Mouse (Mus musculus) ES-E14 (cell line): ENCODE data around the gene Fam57a. TPM values are rescaled to one million over a fixed set of nuclear protein-coding genes. Genes with fewer than 3 reads are reported as not detected.

ENCODE experiments used
- DNase-seq: peaks from one replicate; pipeline ENCODE4 v3.0.0-alpha.2; 2013; ENCODE audit warnings: low read depth, low spot score
- H3K27ac ChIP-seq: 2 replicates; pipeline ENCODE4 v1.5.1; 2012; ENCODE audit warnings: low read depth, mild to moderate bottlenecking, low read length, moderate library complexity, mixed read lengths; ENCODE audit not compliant: poor library complexity, insufficient read depth, severe bottlenecking
- H3K36me3 ChIP-seq: 2 replicates; pipeline ENCODE4 v1.6.1; 2012; ENCODE audit warnings: mild to moderate bottlenecking, low read length, moderate library complexity, mixed read lengths; ENCODE audit not compliant: control insufficient read depth, poor library complexity, insufficient read depth, severe bottlenecking
- H3K4me1 ChIP-seq, 2 experiments: fragments of 150-350 bp in 1 of 2; sonication (generic) in 1 of 2; 2 replicates each; pipeline ENCODE4 v1.6.1; 2012; ENCODE audit warnings: low read length in 2 of 2, mild to moderate bottlenecking in 1 of 2, mixed read lengths in 1 of 2; ENCODE audit not compliant: control insufficient read depth in 2 of 2, insufficient read depth in 2 of 2, poor library complexity in 1 of 2
- H3K4me3 ChIP-seq, 2 experiments: fragments of 150-350 bp in 1 of 2; sonication (generic) in 1 of 2; 2 replicates each; pipeline ENCODE4 v1.5.1; 2012; ENCODE audit warnings: low read length in 2 of 2, low read depth in 1 of 2, mild to moderate bottlenecking in 1 of 2, mixed read lengths in 1 of 2; ENCODE audit not compliant: insufficient read depth in 1 of 2, poor library complexity in 1 of 2, severe bottlenecking in 1 of 2
- H3K9ac ChIP-seq: 2 replicates; pipeline ENCODE4 v1.6.1; 2012; ENCODE audit warnings: low read depth, mild to moderate bottlenecking, low read length, mixed read lengths; ENCODE audit not compliant: poor library complexity, insufficient read depth, severe bottlenecking
- H3K9me3 ChIP-seq: fragments of 150-350 bp; sonication (generic); 2 replicates; pipeline ENCODE4 v1.6.1; 2012; ENCODE audit warnings: low read depth, mild to moderate bottlenecking, low read length; ENCODE audit not compliant: control insufficient read depth, insufficient read depth
- CHD2 ChIP-seq: IDR thresholded peaks from 2 replicates; pipeline ENCODE4 v1.6.1; 2014; ENCODE audit warnings: mild to moderate bottlenecking, low read depth, low read length, inconsistent platforms
- HCFC1 ChIP-seq: IDR thresholded peaks from 2 replicates; pipeline ENCODE4 v1.6.1; 2012; ENCODE audit warnings: low read length, inconsistent platforms, borderline replicate concordance; ENCODE audit not compliant: insufficient read depth
- MAFK ChIP-seq: IDR thresholded peaks from 2 replicates; pipeline ENCODE4 v1.6.1; 2014; ENCODE audit warnings: mild to moderate bottlenecking, low read depth, low read length, inconsistent platforms; ENCODE audit not compliant: insufficient read depth
- ZC3H11A ChIP-seq: IDR thresholded peaks from 2 replicates; pipeline ENCODE4 v1.6.1; 2012; ENCODE audit warnings: low read depth, mild to moderate bottlenecking, inconsistent platforms, low read length, borderline replicate concordance
- ZNF384 ChIP-seq: IDR thresholded peaks from 2 replicates; pipeline ENCODE4 v1.6.1; 2012; ENCODE audit warnings: low read depth, low read length, inconsistent platforms
- in situ Hi-C, 2 experiments: fragments of 600-800 bp; cut with MboI; formaldehyde crosslinking; loops; one replicate each; pipeline ENCODE4 v1.15.1; 2025; ENCODE audit warnings: low sequenced_read_pairs in 2 of 2, inconsistent platforms in 1 of 2; ENCODE audit not compliant: unreplicated experiment in 2 of 2
- total RNA-seq: library from RNA; depleted of rRNA; stranded (reverse); fragments of 300-350 nt; gene quantifications from 2 replicates; pipeline ENCODE4 v1.2.3, GENCODE M21; 2012

The Fam57a gene
- total RNA-seq, 1 experiment, result 11.3 TPM

- in situ Hi-C loops, result no loop called here
- Histone ChIP-seq H3K4me1 (0 out of 4 replicates have a peak, but pooled peaks cover 0 to 2% of the 10 kb centered on the region in 2 experiments), H3K36me3 (peaks cover 2% of the 10 kb centered on the region; the same call in 1 of the 2 replicates), H3K27ac (no peak overlapping the region), H3K9ac (no peak overlapping the region), H3K4me3 (no peak overlapping the region), H3K9me3 (peaks cover 12% of the 10 kb centered on the region)
- TF ChIP-seq HCFC1 (no peak), MAFK (no peak), CHD2 (no peak), ZNF384 (no peak), ZC3H11A (no peak)
- no peak for DNase-seq
These were observed 26.1 kb upstream of the Fam57a start for GRCm38 (mm10) chr11:76153236-76153951.

- in situ Hi-C loops, result no loop called here
- Histone ChIP-seq H3K27ac (no peak overlapping the region), H3K4me3 (no peak overlapping the region), H3K4me1 (0 out of 4 replicates have a peak, but pooled peaks cover 0 to 2% of the 10 kb centered on the region in 2 experiments), H3K36me3 (peaks cover 2% of the 10 kb centered on the region; the same call in 1 of the 2 replicates), H3K9ac (no peak overlapping the region), H3K9me3 (peaks cover 7% of the 10 kb centered on the region)
- no peak for TF ChIP-seq CHD2
- no peak for TF ChIP-seq HCFC1
- TF ChIP-seq MAFK, result no peak
- no peak for TF ChIP-seq ZC3H11A
- no peak for TF ChIP-seq ZNF384
- DNase-seq, result no peak
These were observed 25.3 kb upstream of the Fam57a start for GRCm38 (mm10) chr11:76154200-76154599.

- no peak overlapping the region for H3K9ac ChIP-seq
- TF ChIP-seq HCFC1 (no peak), CHD2 (no peak), ZC3H11A (no peak), MAFK (no peak), ZNF384 (no peak)
- DNase-seq, result no peak
- H3K9me3 ChIP-seq, result peaks cover 5% of the 10 kb centered on the region
- no peak overlapping the region for H3K27ac ChIP-seq
- H3K4me1 ChIP-seq, result 0 out of 4 replicates have a peak, but pooled peaks cover 0 to 2% of the 10 kb centered on the region in 2 experiments
- in situ Hi-C loops, result no loop called here
- no peak overlapping the region for H3K4me3 ChIP-seq
- H3K36me3 ChIP-seq, result no peaks in the 10 kb centered on the region
These were observed 24.6 kb upstream of the Fam57a start for GRCm38 (mm10) chr11:76154861-76155260.

GRCm38 (mm10) chr11:76158375-76158774 lies 21.1 kb upstream of the Fam57a start:
- H3K4me3 ChIP-seq, result no peak overlapping the region
- no peaks in the 10 kb centered on the region for H3K9me3 ChIP-seq
- H3K4me1 ChIP-seq, result no peaks in the 10 kb centered on the region
- no peak overlapping the region for H3K27ac ChIP-seq
- H3K36me3 ChIP-seq, result no peaks in the 10 kb centered on the region
- no peak overlapping the region; the same call in 1 of the 2 replicates for H3K9ac ChIP-seq
- no peak for TF ChIP-seq MAFK
- no peak for TF ChIP-seq CHD2
- TF ChIP-seq ZNF384, result no peak
- TF ChIP-seq ZC3H11A, result no peak
- no peak for TF ChIP-seq HCFC1
- in situ Hi-C loops, result no loop called here
- DNase-seq, result no peak
